7 mouse cellular contexts compared by ENCODE assay signal in genomic region chr2:101815250-101815934, GRCm38 (mm10).
DNase-seq lines count a peak whose midpoint lies in the region; ATAC-seq lines count a peak whose summit lies in the region.

No protein-coding gene starts in this region.

- WGBS in kidney, embryonic 15.5 days, result 20% methylated on average over 5 of the region's 5 CpGs
- WGBS in limb, embryonic 11.5 days, result 39% methylated on average over 5 of the region's 5 CpGs

- no peak overlapping the region for H3K9ac ChIP-seq in kidney, embryonic 15.5 days
- H3K9ac ChIP-seq in limb, embryonic 11.5 days (ENCODE audit: low read length), result no peak overlapping the region

- peak overlapping the region; percentile 81 for H3K27ac ChIP-seq in kidney, embryonic 15.5 days
- H3K27ac ChIP-seq in limb, embryonic 11.5 days (replicated peaks; ENCODE audit: low read depth, low read length), result no peak overlapping the region

- no peaks in the 10 kb centered on the region for H3K36me3 ChIP-seq in kidney, embryonic 15.5 days
- H3K36me3 ChIP-seq in limb, embryonic 11.5 days (ENCODE audit: control insufficient read depth, insufficient read depth, low read length), result no peaks in the 10 kb centered on the region

- no peak overlapping the region for H3K4me3 ChIP-seq in kidney, embryonic 15.5 days (replicated peaks)
- no peak overlapping the region for H3K4me3 ChIP-seq in limb, embryonic 11.5 days (ENCODE audit: low read depth, low read length)

- H3K27me3 ChIP-seq in kidney, embryonic 15.5 days, result no peaks in the 10 kb centered on the region
- no peaks in the 10 kb centered on the region for H3K27me3 ChIP-seq in limb, embryonic 11.5 days (ENCODE audit: control insufficient read depth, insufficient read depth, low read length)

- DNase-seq in kidney, adult 8-10 months, result no peak
- peak; percentile 61 for DNase-seq in ES-CJ7 (ENCODE audit: low read depth, low spot score)
- peak; percentile 34 for DNase-seq in adrenal gland, postnatal 25 days
- DNase-seq in limb, embryonic 11.5 days (ENCODE audit: low spot score), result peak; percentile 78
- peak; percentile 13 to 31 for DNase-seq in spleen, postnatal 36 days (ENCODE audit: low spot score in 2 of 2)

- H3K4me2 ChIP-seq in kidney, embryonic 15.5 days, result peak overlapping the region; percentile 18; the same call in 1 of the 2 replicates
- H3K4me2 ChIP-seq in limb, embryonic 11.5 days (ENCODE audit: low read depth, severe bottlenecking), result no peak overlapping the region

- no peaks in the 10 kb centered on the region for H3K9me3 ChIP-seq in kidney, embryonic 15.5 days (replicated peaks)
- no peaks in the 10 kb centered on the region for H3K9me3 ChIP-seq in limb, embryonic 11.5 days (ENCODE audit: control insufficient read depth, low read length)

- H3K4me1 ChIP-seq in kidney, embryonic 15.5 days, result peaks cover 78% of the 10 kb centered on the region
- H3K4me1 ChIP-seq in limb, embryonic 11.5 days (ENCODE audit: control insufficient read depth, insufficient read depth, low read length), result 0 out of 2 replicates have a peak, but pooled peaks cover 2% of the 10 kb centered on the region

- ATAC-seq in kidney, embryonic 15.5 days (replicated peaks; ENCODE audit: low FRiP score), result peak; percentile 73
- ATAC-seq in limb, embryonic 11.5 days (ENCODE audit: insufficient number of reproducible peaks, low FRiP score, low TSS enrichment, low read depth), result no peak
- ATAC-seq in frontal cortex, adult (ENCODE audit: low TSS enrichment), result no peak

Comparison
In these comparisons a context has a peak if more than half of its experiments do, and no peak if none do; other contexts are left out.
1. DNase-seq: peak in ES-CJ7 (single experiment), adrenal gland, postnatal 25 days (single experiment), limb, embryonic 11.5 days (single experiment) and spleen, postnatal 36 days (2 of 2); none in kidney, adult 8-10 months (0 of 2).